Mouse (Mus musculus) limb, embryonic 10.5 days (tissue): ENCODE data around the gene Capzb. TPM values are rescaled to one million over a fixed set of nuclear protein-coding genes. Genes with fewer than 3 reads are reported as not detected.
A peak's percentile ranks its signal among the peaks of the same experiment; 100 is the strongest.

Experiments
- DNase-seq: peaks from one replicate; pipeline ENCODE4 v3.0.0-alpha.2; 2017; ENCODE audit warnings: low spot score
- H3K27ac ChIP-seq: fragments of 300-500 bp; sonication (generic); 2 replicates; pipeline ENCODE4 v1.5.1; 2016; ENCODE audit warnings: mild to moderate bottlenecking
- H3K27me3 ChIP-seq: fragments of 300-500 bp; sonication (generic); 2 replicates; pipeline ENCODE4 v1.6.1; 2016; ENCODE audit warnings: low read depth, mild to moderate bottlenecking; ENCODE audit not compliant: poor library complexity, severe bottlenecking
- H3K36me3 ChIP-seq: fragments of 300-500 bp; sonication (generic); 2 replicates; pipeline ENCODE4 v1.6.1; 2016; ENCODE audit warnings: mild to moderate bottlenecking, moderate library complexity
- H3K4me1 ChIP-seq: fragments of 300-500 bp; sonication (generic); 2 replicates; pipeline ENCODE4 v1.6.1; 2016
- H3K4me3 ChIP-seq: fragments of 300-500 bp; sonication (generic); 2 replicates; pipeline ENCODE4 v1.5.1; 2016; ENCODE audit warnings: mild to moderate bottlenecking, moderate library complexity
- H3K9me3 ChIP-seq: fragments of 300-500 bp; sonication (generic); replicated peaks from 2 replicates; pipeline ENCODE4 v1.6.1; 2016; ENCODE audit warnings: mild to moderate bottlenecking
- WGBS: fragments of 180-500 bp; shearing (Covaris S2); methylation state at CpG from one replicate; pipeline ENCODE4 v1.1.7; 2016; 5-methylcytosine and 5-hydroxymethylcytosine counted together
- polyA plus RNA-seq: library from polyadenylated mRNA; unstranded; fragments of >200 nt; fragmentation: Nextera tagmentation; extraction: Ambion mirVana; gene quantifications from 2 replicates; pipeline ENCODE4 v1.2.1, GENCODE M21; 2016

Gene Capzb
- polyA plus RNA-seq, 1 experiment from 2014 or later: 390 TPM

DNA sequence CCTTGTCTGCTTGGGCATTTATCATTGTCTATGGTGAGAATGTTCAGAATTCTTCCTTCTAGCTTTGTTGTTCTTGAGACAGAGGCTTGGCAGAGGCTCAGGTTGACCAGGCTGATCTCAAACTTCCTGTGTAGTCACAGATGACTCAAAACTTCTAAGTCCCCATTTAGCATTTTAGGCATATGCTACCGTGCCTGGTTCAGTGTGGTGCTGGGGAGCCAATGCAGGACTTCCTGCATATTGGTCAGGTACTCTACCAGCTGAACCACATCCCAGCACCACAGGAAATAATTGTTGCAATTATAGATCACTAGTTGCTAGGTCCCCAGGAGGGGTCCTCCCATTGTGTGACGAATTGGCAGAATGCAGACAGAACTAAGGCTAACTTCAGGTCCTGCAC is 10.7 kb downstream of the Capzb start:
- Histone ChIP-seq H3K4me3 (no peak overlapping the region), H3K27ac (no peak overlapping the region), H3K36me3 (peaks cover 66% of the 10 kb centered on the region), H3K27me3 (no peaks in the 10 kb centered on the region), H3K4me1 (peaks cover 37% of the 10 kb centered on the region), H3K9me3 (no peaks in the 10 kb centered on the region)
- no peak for DNase-seq
- WGBS: 80% methylated on average over 2 of the region's 2 CpGs

DNA sequence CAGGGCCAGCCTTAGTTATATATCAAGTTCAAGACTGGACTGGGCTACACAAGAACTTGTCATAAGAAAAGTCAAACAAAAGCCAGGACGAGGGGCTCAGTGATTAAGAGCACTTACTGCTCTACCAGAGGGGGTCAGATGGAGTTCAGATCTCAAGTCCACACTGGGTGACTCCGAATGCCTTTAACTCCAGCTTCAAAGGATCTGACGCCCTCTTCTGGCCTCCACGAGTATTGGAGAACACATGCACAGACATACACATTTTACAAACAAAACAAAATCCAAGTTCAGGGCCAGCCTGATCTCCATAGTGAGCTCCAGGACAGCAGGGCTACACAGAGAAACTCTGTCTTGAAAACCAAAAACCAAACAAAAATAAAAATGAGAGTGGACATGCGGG is 13.1 kb downstream of the Capzb start:
- 54% methylated on average over 5 of the region's 5 CpGs for WGBS
- no peak for DNase-seq
- Histone ChIP-seq H3K36me3 (peaks cover 54% of the 10 kb centered on the region), H3K4me3 (no peak overlapping the region), H3K27me3 (no peaks in the 10 kb centered on the region), H3K9me3 (no peaks in the 10 kb centered on the region), H3K27ac (no peak overlapping the region), H3K4me1 (peaks cover 48% of the 10 kb centered on the region)

DNA sequence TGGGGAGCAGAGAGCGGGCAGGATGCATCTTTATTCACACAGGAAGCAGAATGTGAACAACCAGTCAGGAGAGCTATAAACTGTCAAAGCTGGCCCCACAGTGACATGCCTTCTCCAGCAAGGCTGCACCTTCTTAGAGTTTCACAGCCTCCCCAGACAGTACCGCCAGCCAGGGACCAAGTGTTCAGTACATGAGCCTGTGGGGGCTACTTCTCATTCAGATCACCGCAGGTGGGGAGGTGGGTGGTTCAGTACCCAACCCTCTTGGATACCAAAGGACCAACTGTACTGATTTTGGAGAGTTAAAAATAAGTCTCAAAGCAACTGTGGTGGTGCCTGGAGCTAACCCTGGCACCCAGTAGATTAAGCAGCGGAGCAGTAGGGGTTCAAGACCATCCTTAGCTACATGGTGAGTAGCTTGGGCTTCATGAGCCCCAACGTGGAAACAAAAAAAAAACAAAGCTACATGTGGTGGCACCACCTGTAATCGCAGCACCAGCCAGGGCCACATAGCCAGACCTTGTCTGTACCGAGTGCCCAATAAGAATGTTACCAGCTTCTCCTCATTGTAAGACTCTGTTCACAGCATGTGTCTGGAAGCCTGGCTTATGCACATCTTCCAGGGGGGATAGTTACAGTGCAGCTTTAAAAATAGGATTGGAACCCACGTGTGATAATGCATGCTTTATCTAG is 13.8 kb downstream of the Capzb start:
- H3K9me3 ChIP-seq: no peaks in the 10 kb centered on the region
- H3K36me3 ChIP-seq: peaks cover 47% of the 10 kb centered on the region
- no peak for DNase-seq
- H3K4me1 ChIP-seq: peaks cover 48% of the 10 kb centered on the region
- H3K4me3 ChIP-seq: no peak overlapping the region
- H3K27me3 ChIP-seq: no peaks in the 10 kb centered on the region
- H3K27ac ChIP-seq: no peak overlapping the region
- 90% methylated on average over 8 of the region's 8 CpGs for WGBS

DNA sequence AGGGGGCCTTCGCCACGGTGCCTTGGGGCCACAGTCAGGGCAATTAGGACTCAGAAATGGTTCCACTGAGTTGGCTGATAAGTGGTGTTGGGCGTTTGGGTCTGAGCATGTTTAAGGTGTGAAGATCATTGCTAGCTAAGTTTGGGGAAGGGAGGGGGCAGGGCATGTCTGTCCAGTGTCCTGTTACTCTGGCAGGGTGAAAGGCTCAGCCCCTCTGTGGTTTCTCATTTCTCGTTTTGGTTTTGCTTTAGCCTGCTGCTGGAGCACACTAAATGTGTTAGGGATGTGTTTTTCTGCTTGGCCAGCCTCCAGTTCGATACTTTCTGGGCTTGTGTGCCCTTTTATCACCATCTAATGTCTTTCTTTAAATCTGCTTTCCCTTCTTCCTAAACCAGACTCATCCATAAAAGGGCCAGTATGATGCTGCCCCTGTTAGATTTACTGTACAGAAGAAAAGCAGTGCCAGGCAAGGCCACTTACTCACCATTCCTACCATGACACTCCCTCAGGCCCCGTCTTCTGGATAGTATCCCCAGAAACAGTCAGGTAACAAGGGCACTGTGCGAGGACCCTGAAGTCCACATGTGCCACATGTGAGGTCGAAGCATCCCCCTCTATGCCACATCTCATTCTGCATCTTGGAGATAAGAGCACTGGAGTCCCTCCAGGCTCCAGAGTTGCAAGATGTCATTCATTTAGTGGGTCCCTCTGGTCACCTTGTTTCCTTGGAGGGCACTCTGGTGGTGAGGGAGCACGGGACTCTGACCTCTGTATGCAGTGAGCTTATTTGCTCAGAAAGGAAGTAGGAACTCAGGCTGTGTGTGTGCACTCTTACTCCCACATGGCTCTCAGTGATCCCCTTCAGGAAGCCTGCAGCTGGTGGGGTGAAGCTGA is 15.8 kb downstream of the Capzb start:
- DNase-seq: no peak
- H3K9me3 ChIP-seq: no peaks in the 10 kb centered on the region
- no peak overlapping the region for H3K4me3 ChIP-seq
- H3K36me3 ChIP-seq: peaks cover 43% of the 10 kb centered on the region
- H3K4me1 ChIP-seq: peaks cover 47% of the 10 kb centered on the region
- H3K27ac ChIP-seq: no peak overlapping the region; the same call in 1 of the 2 replicates
- 64% methylated on average over 9 of the region's 9 CpGs for WGBS
- H3K27me3 ChIP-seq: no peaks in the 10 kb centered on the region

DNA sequence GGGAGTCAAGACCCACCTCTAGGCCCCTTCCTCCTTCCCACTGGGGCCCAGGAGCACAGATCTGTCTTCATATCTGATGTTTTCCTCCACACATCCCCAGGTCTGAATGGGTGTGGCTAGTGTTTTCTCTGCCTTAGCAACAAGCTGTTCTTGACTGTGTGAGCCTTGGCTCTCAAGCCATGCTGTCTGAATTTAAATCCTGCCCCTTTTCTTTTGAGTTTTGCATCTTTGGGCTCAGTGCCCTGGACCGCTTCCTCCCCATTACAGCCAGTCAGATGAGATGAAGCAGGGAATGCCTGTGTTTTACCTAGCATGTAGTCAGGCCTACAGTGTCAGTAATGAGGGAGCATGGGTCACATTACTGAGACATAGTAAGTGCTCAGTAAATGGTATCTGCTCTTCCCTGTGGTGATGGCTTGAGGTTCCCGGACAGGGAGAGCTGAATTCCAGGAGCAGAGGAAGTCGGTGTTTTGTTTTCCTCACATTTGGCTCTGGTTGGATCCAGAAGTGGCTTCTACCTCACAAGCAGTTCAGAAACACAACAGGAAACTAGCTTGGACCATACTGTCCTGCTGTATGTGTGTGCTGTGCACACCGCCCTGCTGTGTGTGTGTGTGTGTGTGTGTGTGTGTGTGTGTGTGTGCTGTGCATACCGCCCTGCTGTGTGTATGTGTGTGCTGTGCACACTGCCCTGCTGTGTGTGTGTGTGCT is 16.6 kb downstream of the Capzb start:
- no peak overlapping the region; the same call in 1 of the 2 replicates for H3K27ac ChIP-seq
- H3K4me3 ChIP-seq: no peak overlapping the region
- no peaks in the 10 kb centered on the region for H3K9me3 ChIP-seq
- DNase-seq: no peak
- H3K36me3 ChIP-seq: peaks cover 46% of the 10 kb centered on the region
- H3K4me1 ChIP-seq: peaks cover 48% of the 10 kb centered on the region
- H3K27me3 ChIP-seq: no peaks in the 10 kb centered on the region
- 90% methylated on average over 5 of the region's 5 CpGs for WGBS

DNA sequence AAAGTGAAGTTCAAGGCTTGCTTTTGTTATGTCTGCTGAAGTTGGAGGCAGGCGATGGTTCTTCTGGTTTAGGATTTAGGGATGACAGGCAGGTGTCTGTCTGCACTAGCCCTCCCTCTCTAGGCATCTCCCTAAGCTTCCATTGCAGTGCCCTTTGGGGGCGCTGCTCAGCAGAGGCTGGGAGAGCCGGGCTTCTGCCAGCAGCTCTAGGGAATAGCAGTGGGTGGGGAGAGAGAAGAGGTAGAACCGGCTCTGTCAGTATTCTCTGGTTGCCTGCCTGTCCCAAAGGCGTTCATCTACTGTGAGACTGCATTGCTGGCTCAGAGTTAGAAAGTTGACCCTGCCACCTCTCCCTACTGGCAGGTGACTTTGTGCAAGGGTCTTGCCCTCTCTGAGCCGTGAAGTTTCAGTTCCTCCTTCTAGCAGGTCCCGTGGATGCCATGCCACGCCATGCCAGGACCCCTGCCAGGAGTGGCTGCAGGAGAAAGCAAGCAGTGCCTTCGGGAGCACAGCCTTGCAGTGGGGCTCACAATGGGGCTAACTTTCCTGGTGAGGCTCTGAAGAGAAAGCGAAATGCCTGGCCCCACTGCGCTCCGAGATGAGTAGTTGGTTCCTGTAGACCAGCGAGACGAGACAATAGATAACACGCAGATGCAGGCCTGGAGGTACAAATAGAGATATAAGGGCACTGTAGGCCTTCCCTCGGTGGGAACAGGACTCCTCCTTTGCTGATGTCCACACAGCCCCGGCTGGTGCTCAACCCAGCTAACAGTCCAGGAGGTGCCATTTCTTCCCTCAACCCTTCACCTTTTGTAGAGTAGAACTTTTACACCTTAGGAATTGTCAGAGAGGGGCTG is 19.5 kb downstream of the Capzb start:
- no peak for DNase-seq
- no peak overlapping the region for H3K4me3 ChIP-seq
- 76% methylated on average over 17 of the region's 17 CpGs for WGBS
- no peak overlapping the region for H3K27ac ChIP-seq
- no peaks in the 10 kb centered on the region for H3K27me3 ChIP-seq
- peaks cover 64% of the 10 kb centered on the region for H3K4me1 ChIP-seq
- peaks cover 47% of the 10 kb centered on the region for H3K36me3 ChIP-seq
- no peaks in the 10 kb centered on the region for H3K9me3 ChIP-seq

DNA sequence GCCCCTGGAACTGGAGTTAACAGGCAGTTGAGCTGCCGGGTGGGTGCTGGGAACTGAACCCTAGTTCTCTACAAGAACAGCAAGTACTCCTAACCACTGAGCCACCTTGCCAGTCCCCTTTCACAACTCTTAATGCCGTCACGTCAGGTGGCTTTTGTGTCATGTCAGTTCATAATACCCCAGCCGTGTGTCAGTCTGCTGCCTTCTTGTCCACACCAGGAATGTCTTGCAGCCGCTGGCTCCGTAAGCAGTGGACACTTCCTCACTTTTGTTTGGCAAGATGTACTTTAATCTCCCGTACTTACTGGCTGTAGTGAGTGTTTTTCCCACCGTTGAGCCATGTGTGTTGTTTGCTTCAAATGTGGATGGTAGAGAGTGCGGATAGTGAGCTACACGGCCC is 20.4 kb downstream of the Capzb start:
- Histone ChIP-seq H3K4me3 (no peak overlapping the region), H3K27me3 (no peaks in the 10 kb centered on the region), H3K27ac (no peak overlapping the region), H3K36me3 (peaks cover 49% of the 10 kb centered on the region), H3K9me3 (no peaks in the 10 kb centered on the region), H3K4me1 (peaks cover 65% of the 10 kb centered on the region)
- WGBS: 93% methylated on average over 10 of the region's 10 CpGs
- no peak for DNase-seq

DNA sequence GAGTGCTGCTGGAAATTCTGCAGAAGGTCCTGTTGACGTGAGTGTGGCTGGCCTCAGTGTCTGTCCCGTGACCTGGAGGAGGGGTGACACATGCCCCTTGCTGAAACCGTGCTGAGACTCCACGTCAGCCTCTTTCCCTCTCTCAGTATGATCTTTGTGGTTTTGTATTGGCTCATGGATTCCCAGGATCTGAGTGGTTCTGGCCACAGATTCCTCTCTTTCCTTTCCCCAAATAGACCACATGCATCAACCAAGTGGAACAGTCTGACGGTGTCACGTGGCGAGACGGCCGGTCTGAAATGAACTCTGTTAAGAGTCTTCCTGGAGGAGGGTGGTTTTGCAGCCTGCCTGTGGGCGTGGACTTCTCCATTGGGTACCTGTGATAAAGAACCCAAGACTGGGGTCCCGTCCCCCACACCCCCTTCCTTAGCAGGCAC is 21.3 kb downstream of the Capzb start:
- DNase-seq: no peak
- H3K9me3 ChIP-seq: no peaks in the 10 kb centered on the region
- peaks cover 65% of the 10 kb centered on the region for H3K4me1 ChIP-seq
- peaks cover 47% of the 10 kb centered on the region for H3K36me3 ChIP-seq
- H3K4me3 ChIP-seq: no peak overlapping the region
- no peaks in the 10 kb centered on the region for H3K27me3 ChIP-seq
- 86% methylated on average over 11 of the region's 11 CpGs for WGBS
- no peak overlapping the region for H3K27ac ChIP-seq

DNA sequence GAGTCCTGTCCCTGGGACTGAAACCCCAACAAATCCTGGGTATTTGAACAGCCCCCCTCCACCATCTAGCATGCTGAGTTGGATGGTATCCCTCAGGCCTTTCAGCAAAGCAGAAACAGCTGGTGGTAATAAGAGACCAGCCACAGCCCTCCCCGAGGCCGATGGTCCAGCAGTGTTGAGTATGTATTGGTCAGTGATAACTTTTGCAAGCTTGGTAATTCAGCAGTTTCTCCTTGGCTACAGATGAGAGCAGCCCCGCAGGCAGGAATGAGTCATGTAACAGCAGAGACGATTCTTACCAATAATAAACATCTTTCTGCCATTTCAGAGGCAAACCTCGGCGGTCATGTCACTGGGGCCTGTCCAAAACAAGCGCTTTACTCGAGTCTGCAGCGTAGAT is 23.9 kb downstream of the Capzb start:
- H3K4me1 ChIP-seq: peaks cover 77% of the 10 kb centered on the region
- no peaks in the 10 kb centered on the region for H3K9me3 ChIP-seq
- no peaks in the 10 kb centered on the region for H3K27me3 ChIP-seq
- peak overlapping the region; percentile 77 for H3K27ac ChIP-seq
- no peak for DNase-seq
- WGBS: 66% methylated on average over 9 of the region's 9 CpGs
- peaks cover 53% of the 10 kb centered on the region for H3K36me3 ChIP-seq
- H3K4me3 ChIP-seq: no peak overlapping the region

DNA sequence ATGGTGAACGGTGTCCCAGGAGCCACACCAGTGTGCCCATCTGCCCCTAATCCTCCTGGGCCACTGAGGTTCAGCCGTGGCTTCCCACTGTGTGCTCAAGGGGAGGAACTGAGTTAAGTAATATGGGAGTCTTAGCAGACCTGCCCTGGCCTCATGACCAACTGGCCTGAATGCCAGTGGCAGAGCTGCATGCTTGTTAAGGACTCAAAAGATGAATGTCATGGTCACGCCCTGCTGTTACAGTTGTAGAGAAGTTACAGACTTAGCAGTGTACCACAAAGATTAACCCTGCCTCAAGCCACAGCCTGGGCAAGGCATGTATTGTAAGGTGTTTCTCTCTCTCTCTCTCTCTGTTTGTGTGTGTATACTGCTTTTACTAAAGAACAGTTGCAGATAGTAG is 25.8 kb downstream of the Capzb start:
- 91% methylated on average over 3 of the region's 3 CpGs for WGBS
- no peak for DNase-seq
- H3K27ac ChIP-seq: no peak overlapping the region
- H3K36me3 ChIP-seq: peaks cover 50% of the 10 kb centered on the region
- no peak overlapping the region for H3K4me3 ChIP-seq
- H3K27me3 ChIP-seq: no peaks in the 10 kb centered on the region
- peaks cover 77% of the 10 kb centered on the region for H3K4me1 ChIP-seq
- H3K9me3 ChIP-seq: no peaks in the 10 kb centered on the region

DNA sequence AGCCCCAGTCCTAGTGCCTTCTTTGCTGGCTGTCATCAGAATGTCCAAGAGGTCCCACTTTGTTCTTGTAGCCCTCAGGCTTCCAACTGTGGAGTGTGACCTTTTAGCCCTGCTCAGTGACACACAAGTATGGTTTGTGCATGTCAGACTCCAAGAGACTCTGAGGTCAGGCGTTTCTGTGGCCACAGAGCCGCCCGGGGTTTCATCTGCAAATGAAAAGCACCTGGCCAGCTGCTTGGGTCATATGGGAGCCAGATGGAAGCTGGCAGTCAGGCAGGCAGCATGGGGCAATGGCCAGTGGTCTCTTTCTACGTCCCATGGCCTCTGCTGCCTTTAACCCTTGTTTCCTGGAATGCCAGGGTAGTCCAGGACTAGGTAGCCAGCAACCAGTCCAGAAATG is 27.0 kb downstream of the Capzb start:
- Histone ChIP-seq H3K9me3 (no peaks in the 10 kb centered on the region), H3K4me1 (peaks cover 72% of the 10 kb centered on the region), H3K27me3 (no peaks in the 10 kb centered on the region), H3K4me3 (no peak overlapping the region), H3K27ac (peak overlapping the region; percentile 27; the same call in 1 of the 2 replicates), H3K36me3 (peaks cover 40% of the 10 kb centered on the region)
- DNase-seq: peak; percentile 79
- WGBS: 26% methylated on average over 4 of the region's 4 CpGs

DNA sequence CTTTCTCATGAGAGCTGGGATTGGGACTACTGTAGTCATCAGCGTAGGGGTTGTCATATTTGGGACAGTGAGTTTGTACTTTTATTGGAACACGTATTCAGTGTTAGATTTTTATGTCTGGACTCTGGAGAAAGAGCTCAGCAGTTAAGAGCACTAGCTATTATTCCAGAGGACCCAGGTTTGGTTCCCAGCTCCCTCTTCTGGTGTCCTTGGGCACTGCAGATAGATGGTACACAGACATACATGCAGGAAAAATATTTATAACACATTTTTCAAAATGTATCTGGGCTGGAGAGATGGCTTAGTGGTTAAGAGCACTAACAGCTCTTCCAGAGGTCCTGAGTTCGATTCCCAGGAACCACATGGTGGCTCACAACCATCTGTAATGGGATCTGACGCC is 28.3 kb downstream of the Capzb start:
- H3K27ac ChIP-seq: no peak overlapping the region
- H3K9me3 ChIP-seq: no peaks in the 10 kb centered on the region
- no peak for DNase-seq
- 94% methylated on average over 4 of the region's 4 CpGs for WGBS
- H3K36me3 ChIP-seq: peaks cover 44% of the 10 kb centered on the region
- H3K4me3 ChIP-seq: no peak overlapping the region
- H3K27me3 ChIP-seq: no peaks in the 10 kb centered on the region
- peaks cover 67% of the 10 kb centered on the region for H3K4me1 ChIP-seq
